Mouse (Mus musculus) CH12.LX (cell line): ENCODE measurements around the gene Golph3. TPM values are rescaled to one million over a fixed set of nuclear protein-coding genes. Genes with fewer than 3 reads are reported as not detected.

Experiments used
- DNase-seq: peaks from one replicate; pipeline ENCODE4 v3.0.0-alpha.2; 2013; ENCODE audit errors: extremely low read depth
- H3K27ac ChIP-seq: 2 replicates; pipeline ENCODE4 v1.5.1; 2012; ENCODE audit warnings: low read depth, mild to moderate bottlenecking, control low read depth, moderate library complexity; ENCODE audit not compliant: insufficient read depth
- H3K27me3 ChIP-seq: replicated peaks from 2 replicates; pipeline ENCODE3; 2012; ENCODE audit warnings: inconsistent platforms
- H3K36me3 ChIP-seq, 2 experiments: replicated peaks in 1 of 2; 2 replicates each; pipeline versions ENCODE3 to v1.6.1; 2012; ENCODE audit warnings: inconsistent platforms in 1 of 2, low read length in 1 of 2, mild to moderate bottlenecking in 1 of 2, mixed read lengths in 1 of 2, moderate library complexity in 1 of 2; ENCODE audit not compliant: control insufficient read depth in 1 of 2, insufficient read depth in 1 of 2
- H3K4me1 ChIP-seq, 2 experiments: 2 replicates each; pipeline ENCODE4 v1.6.1; 2012; ENCODE audit warnings: inconsistent platforms in 1 of 2, moderate library complexity in 1 of 2; ENCODE audit not compliant: insufficient read depth in 2 of 2, control insufficient read depth in 1 of 2
- H3K4me2 ChIP-seq: 2 replicates; pipeline ENCODE4 v1.6.1; 2012; ENCODE audit warnings: low read depth, mild to moderate bottlenecking, control low read depth; ENCODE audit not compliant: poor library complexity, insufficient read depth, severe bottlenecking
- H3K4me3 ChIP-seq, 3 experiments: fragments of 150-350 bp in 1 of 3; sonication (generic) in 1 of 3; replicated peaks in 1 of 3; 2 replicates each; pipeline versions ENCODE3 to v1.5.1; 2011 to 2012; ENCODE audit warnings: low read depth in 2 of 3, low read length in 2 of 3, mild to moderate bottlenecking in 2 of 3, moderate library complexity in 2 of 3, control low read depth in 1 of 3, improper control_type of control experiment in 1 of 3, inconsistent platforms in 1 of 3, mixed read lengths in 1 of 3; ENCODE audit not compliant: poor library complexity in 1 of 3
- H3K79me2 ChIP-seq: replicated peaks from 2 replicates; pipeline ENCODE4 v1.6.1; 2012; ENCODE audit warnings: mild to moderate bottlenecking, moderate library complexity; ENCODE audit not compliant: control insufficient read depth, poor library complexity, insufficient read depth, severe bottlenecking; ENCODE audit errors: extremely low read depth
- H3K9ac ChIP-seq: 2 replicates; pipeline ENCODE4 v1.6.1; 2012; ENCODE audit warnings: low read depth, mild to moderate bottlenecking, control low read depth, moderate library complexity; ENCODE audit not compliant: insufficient read depth
- H3K9me3 ChIP-seq: replicated peaks from 2 replicates; pipeline ENCODE3; 2012; ENCODE audit warnings: low read length, inconsistent platforms, mixed read lengths
- BHLHE40 ChIP-seq: IDR thresholded peaks from 2 replicates; pipeline ENCODE4 v1.6.1; 2011; ENCODE audit warnings: mild to moderate bottlenecking, low read depth, low read length, improper control_type of control experiment
- CHD2 ChIP-seq: IDR thresholded peaks from 2 replicates; pipeline ENCODE4 v1.6.1; 2011; ENCODE audit warnings: low read length, improper control_type of control experiment
- CTCF ChIP-seq, 2 experiments: IDR thresholded peaks in 1 of 2; conservative IDR thresholded peaks in 1 of 2; 2 replicates each; pipeline ENCODE4 v1.5.1; 2011 to 2012; ENCODE audit warnings: low read depth in 2 of 2, low read length in 2 of 2, improper control_type of control experiment in 1 of 2, inconsistent platforms in 1 of 2, mild to moderate bottlenecking in 1 of 2, moderate library complexity in 1 of 2
- E2F4 ChIP-seq: IDR thresholded peaks from 2 replicates; pipeline ENCODE4 v1.6.1; 2011; ENCODE audit warnings: low read depth, low read length, improper control_type of control experiment; ENCODE audit not compliant: insufficient replicate concordance
- EP300 ChIP-seq: IDR thresholded peaks from 2 replicates; pipeline ENCODE4 v1.6.1; 2011; ENCODE audit warnings: low read length, improper control_type of control experiment
- ETS1 ChIP-seq: conservative IDR thresholded peaks from 2 replicates; pipeline ENCODE4 v1.6.1; 2012; ENCODE audit warnings: low read depth, mild to moderate bottlenecking, inconsistent platforms, low read length, improper control_type of control experiment, moderate library complexity
- IRF4 ChIP-seq: IDR thresholded peaks from 2 replicates; pipeline ENCODE4 v1.6.1; 2014; ENCODE audit warnings: low read depth, mild to moderate bottlenecking, inconsistent platforms, low read length, improper control_type of control experiment
- KAT2A ChIP-seq: IDR thresholded peaks from 2 replicates; pipeline ENCODE4 v1.6.1; 2012; ENCODE audit warnings: low read length, improper control_type of control experiment, inconsistent platforms; ENCODE audit not compliant: insufficient replicate concordance
- MAFK ChIP-seq: IDR thresholded peaks from 2 replicates; pipeline ENCODE4 v1.6.1; 2011; ENCODE audit warnings: low read length, improper control_type of control experiment; ENCODE audit not compliant: insufficient replicate concordance
- MAZ ChIP-seq: IDR thresholded peaks from 2 replicates; pipeline ENCODE4 v1.6.1; 2012; ENCODE audit warnings: low read depth, mild to moderate bottlenecking, inconsistent platforms, low read length, improper control_type of control experiment, moderate library complexity
- MXI1 ChIP-seq: IDR thresholded peaks from 2 replicates; pipeline ENCODE4 v1.6.1; 2011; ENCODE audit warnings: mild to moderate bottlenecking, low read depth, low read length, improper control_type of control experiment
- NELFE ChIP-seq: IDR thresholded peaks from 2 replicates; pipeline ENCODE4 v1.6.1; 2011; ENCODE audit warnings: low read depth, low read length, improper control_type of control experiment
- NRF1 ChIP-seq: IDR thresholded peaks from 2 replicates; pipeline ENCODE4 v1.6.1; 2014; ENCODE audit warnings: low read depth, mild to moderate bottlenecking, inconsistent platforms, low read length, improper control_type of control experiment, moderate library complexity
- POLR2A ChIP-seq: IDR thresholded peaks from 2 replicates; pipeline ENCODE4 v1.6.1; 2011; ENCODE audit warnings: low read depth, mild to moderate bottlenecking, improper control_type of control experiment, low read length
- POLR2AphosphoS2 ChIP-seq: IDR thresholded peaks from 2 replicates; pipeline ENCODE4 v1.6.1; 2011; ENCODE audit warnings: low read depth, low read length, improper control_type of control experiment
- SIN3A ChIP-seq: IDR thresholded peaks from 2 replicates; pipeline ENCODE4 v1.6.1; 2012; ENCODE audit warnings: low read length, improper control_type of control experiment, inconsistent platforms
- SMC3 ChIP-seq: IDR thresholded peaks from 2 replicates; pipeline ENCODE4 v1.6.1; 2011; ENCODE audit warnings: low read depth, low read length, improper control_type of control experiment
- TBP ChIP-seq: conservative IDR thresholded peaks from 2 replicates; pipeline ENCODE4 v1.6.1; 2011; ENCODE audit warnings: low read depth, low read length, improper control_type of control experiment
- TCF12 ChIP-seq: IDR thresholded peaks from 2 replicates; pipeline ENCODE4 v1.6.1; 2014; ENCODE audit warnings: low read depth, mild to moderate bottlenecking, inconsistent platforms, low read length, improper control_type of control experiment
- USF2 ChIP-seq: conservative IDR thresholded peaks from 2 replicates; pipeline ENCODE4 v1.6.1; 2011; ENCODE audit warnings: low read depth, low read length, improper control_type of control experiment
- ZC3H11A ChIP-seq: IDR thresholded peaks from 2 replicates; pipeline ENCODE4 v1.6.1; 2012; ENCODE audit warnings: low read depth, mild to moderate bottlenecking, inconsistent platforms, low read length, improper control_type of control experiment
- ZKSCAN1 ChIP-seq: IDR thresholded peaks from 2 replicates; pipeline ENCODE4 v1.6.1; 2012; ENCODE audit warnings: low read depth, inconsistent platforms, low read length, improper control_type of control experiment, borderline replicate concordance
- ZMIZ1 ChIP-seq: IDR thresholded peaks from 2 replicates; pipeline ENCODE4 v1.6.1; 2012; ENCODE audit warnings: low read depth, mild to moderate bottlenecking, inconsistent platforms, low read length, improper control_type of control experiment
- ZNF384 ChIP-seq: IDR thresholded peaks from 2 replicates; pipeline ENCODE4 v1.6.1; 2012; ENCODE audit warnings: low read depth, low read length, improper control_type of control experiment, inconsistent platforms
- dilution Hi-C: fragments of 300-500 bp; cut with MboI; formaldehyde crosslinking; loops from 2 replicates; pipeline ENCODE4 v1.14.3; 2020; ENCODE audit warnings: low sequenced_read_pairs; ENCODE audit not compliant: extremely low pct_unique_long_range_greater_than_20kb, extremely low pct_ligation_motif_present
- in situ Hi-C: fragments of 300-500 bp; cut with MboI; formaldehyde crosslinking; loops from 3 replicates; pipeline ENCODE4 v1.14.3; 2019; ENCODE audit warnings: low sequenced_read_pairs, low pct_ligation_motif_present, low pct_unique_long_range_greater_than_20kb, mixed read lengths
- polyA plus RNA-seq: library from polyadenylated mRNA; unstranded; fragments of >175 nt; gene quantifications from 2 replicates; pipeline ENCODE4 v1.2.1, GENCODE M21; 2012; ENCODE audit warnings: low read depth; ENCODE audit not compliant: insufficient read length
- total RNA-seq, 2 experiments: library from RNA; depleted of rRNA; stranded (reverse); fragments of 300-350 nt in 1 of 2; fragments of >200 nt in 1 of 2; gene quantifications; 2 replicates each; pipeline ENCODE4 v1.2.3; 2012 to 2014

The Golph3 gene
- total and polyA plus RNA-seq, 3 experiments = 67.2 to 208 (median 97.2) TPM

DNA sequence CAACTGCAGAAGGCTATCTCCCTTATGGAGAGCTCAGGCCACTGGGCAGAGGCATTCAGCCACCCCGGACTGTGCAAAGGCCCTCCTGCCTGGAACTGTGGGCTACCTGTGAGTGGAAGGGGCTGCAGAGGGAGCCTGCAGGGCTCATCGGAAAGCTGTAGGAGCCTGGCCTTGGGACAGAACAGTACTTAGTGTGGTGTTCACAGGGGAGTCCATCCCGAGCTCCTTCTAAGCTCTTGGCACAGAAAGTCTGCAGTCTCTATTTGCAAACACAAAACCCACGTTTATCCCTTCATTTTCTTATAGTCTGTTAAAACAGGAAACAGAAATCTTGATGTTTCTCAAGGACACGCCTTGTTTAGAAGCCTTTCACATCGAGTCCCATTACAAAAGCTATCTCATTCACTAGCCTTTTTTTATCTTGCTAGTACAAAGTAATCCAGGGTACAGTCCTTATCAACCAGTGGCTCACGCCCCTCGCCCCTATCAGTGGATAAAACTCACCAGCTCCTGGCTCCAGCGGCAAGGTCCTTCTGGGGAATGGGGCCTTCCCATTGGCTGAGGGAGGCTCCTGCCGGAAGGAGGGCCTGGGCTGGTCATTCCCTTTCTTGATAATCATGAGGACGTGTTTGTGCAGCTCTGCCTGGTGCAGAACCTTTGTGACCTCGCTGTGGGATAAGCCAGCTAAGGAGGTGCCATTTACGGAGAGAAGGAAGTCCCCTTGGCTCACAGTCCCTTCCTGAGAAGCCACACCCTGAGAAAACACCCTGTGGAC is 46.2 kb downstream of the Golph3 start:
- no peak for DNase-seq
- no peak overlapping the region for H3K4me3 ChIP-seq
- in situ Hi-C loops = loop anchor here (10.0 kb wide), 1 partner anchor 173 kb away; no protein-coding TSS in a partner anchor

DNA sequence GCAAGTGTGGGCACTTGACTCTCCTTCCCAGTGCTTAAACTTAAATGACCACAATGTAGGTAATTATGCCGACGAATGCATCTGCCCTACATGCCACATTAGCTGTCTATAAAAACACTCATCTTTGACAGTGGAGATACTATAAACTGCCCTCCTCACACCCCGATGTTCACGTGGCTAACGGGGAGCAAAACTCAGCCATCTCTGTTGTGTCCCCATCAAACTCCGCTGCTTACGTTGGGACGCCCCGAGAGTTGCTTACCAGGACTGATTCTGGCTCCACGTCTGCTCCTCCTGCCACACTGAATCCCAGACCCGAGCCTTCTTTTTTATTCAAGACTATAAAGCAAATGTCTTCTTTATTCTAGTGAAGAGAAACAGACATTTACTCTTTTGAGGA is 47.1 kb downstream of the Golph3 start:
- no peaks in the 10 kb centered on the region for H3K9me3 ChIP-seq
- dilution Hi-C loops (no loop called here), in situ Hi-C loops (loop anchor here (10.0 kb wide), 1 partner anchor 174 kb away; no protein-coding TSS in a partner anchor)
- H3K27ac ChIP-seq = no peak overlapping the region
- TF ChIP-seq TCF12 = no peak
- TF ChIP-seq SIN3A = no peak
- TF ChIP-seq POLR2AphosphoS2 = no peak
- TF ChIP-seq ZKSCAN1 = no peak
- TF ChIP-seq SMC3 = no peak
- TF ChIP-seq USF2 = no peak
- no peak for TF ChIP-seq ETS1
- no peak for TF ChIP-seq BHLHE40
- no peak for TF ChIP-seq MAZ
- no peak for TF ChIP-seq NELFE
- TF ChIP-seq POLR2A = no peak
- TF ChIP-seq IRF4 = no peak
- TF ChIP-seq CTCF (conservative IDR thresholded peaks at IDR 0.05 in 1 of 2, IDR thresholded peaks at IDR 0.05 in 1 of 2; ENCODE audit: low read depth in 2 of 2, low read length in 2 of 2) = no peak
- TF ChIP-seq TBP = no peak
- no peak for TF ChIP-seq KAT2A
- TF ChIP-seq EP300 = no peak
- no peak for TF ChIP-seq ZC3H11A
- H3K27me3 ChIP-seq = no peaks in the 10 kb centered on the region
- H3K4me2 ChIP-seq = no peak overlapping the region
- no peak overlapping the region for H3K4me3 ChIP-seq
- no peak for DNase-seq
- no peak overlapping the region for H3K9ac ChIP-seq
- no peaks in the 10 kb centered on the region for H3K79me2 ChIP-seq
- H3K36me3 ChIP-seq = no peaks in the 10 kb centered on the region
- peaks cover 3 to 9% of the 10 kb centered on the region in 2 experiments for H3K4me1 ChIP-seq

More for the DNA sequence above, 46.2 kb downstream of the Golph3 start:
- no peak overlapping the region for H3K27ac ChIP-seq
- TF ChIP-seq ZNF384 (no peak), ZC3H11A (no peak), E2F4 (no peak), CTCF (conservative IDR thresholded peaks at IDR 0.05 in 1 of 2, IDR thresholded peaks at IDR 0.05 in 1 of 2; ENCODE audit: low read depth in 2 of 2, low read length in 2 of 2) (no peak), MXI1 (no peak), ZKSCAN1 (no peak), CHD2 (no peak), MAFK (no peak), NRF1 (no peak), ZMIZ1 (no peak), POLR2A (no peak)
- H3K4me1 ChIP-seq = peaks cover 3 to 9% of the 10 kb centered on the region in 2 experiments
- H3K27me3 ChIP-seq = no peaks in the 10 kb centered on the region
- dilution Hi-C loops = no loop called here
- H3K9me3 ChIP-seq = no peaks in the 10 kb centered on the region
- H3K9ac ChIP-seq = no peak overlapping the region
- H3K4me2 ChIP-seq = no peak overlapping the region
- peaks cover 0 to under 1% of the 10 kb centered on the region in 2 experiments for H3K36me3 ChIP-seq
- no peaks in the 10 kb centered on the region for H3K79me2 ChIP-seq
